In genomic region chr6:96244320-96244719, GRCm38 (mm10) we compare ENCODE assay signal across 15 mouse cellular contexts.
DNase-seq lines count a peak whose midpoint lies in the region; ATAC-seq lines count a peak whose summit lies in the region.
"Had no signal": no experiment of that assay in that cellular context is flagged by ENCODE, and none has a peak within 500 bp of the region (broad histone marks: within the 10 kb centered on the region; RNA-seq: fewer than 3 reads in every experiment).

No protein-coding gene starts in this region.

- H3K9me3 ChIP-seq in kidney, embryonic 15.5 days (replicated peaks), result no peaks in the 10 kb centered on the region

- H3K9ac ChIP-seq in kidney, embryonic 15.5 days, result no peak overlapping the region

- no peak for ATAC-seq in kidney, embryonic 15.5 days (replicated peaks; ENCODE audit: low FRiP score)
- ATAC-seq: hindbrain, postnatal 0 days had no signal

- 87% methylated on average over 3 of the region's 3 CpGs for WGBS in kidney, embryonic 15.5 days

- DNase-seq in brain, embryonic 18.5 days (ENCODE audit: low read depth, low spot score), result peak; percentile 34
- peak; percentile 70 to 89 for DNase-seq in frontal cortex, postnatal 36 days (ENCODE audit: low spot score in 2 of 2)
- DNase-seq in left cerebral cortex, adult 18-20 months (ENCODE audit: low spot score in 2 of 2), result peak; percentile 67 to 81
- peak; percentile 77 to 90 for DNase-seq in right cerebral cortex, postnatal 10 days (ENCODE audit: low spot score in 2 of 2)
- DNase-seq in cerebellum, adult 18-20 months, result no peak
- no peak for DNase-seq in lung, postnatal 14 days
- DNase-seq in gastrocnemius, postnatal 4 days (ENCODE audit: low spot score in 2 of 2), result no peak
- DNase-seq: cerebellum, adult 9-10 months; gastrocnemius, adult 2 months; heart, postnatal 14 days; kidney, postnatal 14 days; lung, adult 18-20 months; retina, postnatal 1 day had no signal

- H3K4me3 ChIP-seq in kidney, embryonic 15.5 days (replicated peaks), result no peak overlapping the region
- H3K4me3 ChIP-seq: gastrocnemius, adult 2 months had no signal

- no peaks in the 10 kb centered on the region for H3K4me1 ChIP-seq in kidney, embryonic 15.5 days

- H3K27ac ChIP-seq in kidney, embryonic 15.5 days, result no peak overlapping the region
- H3K27ac ChIP-seq: gastrocnemius, adult 2 months; hindbrain, postnatal 0 days had no signal

- H3K4me2 ChIP-seq in kidney, embryonic 15.5 days, result no peak overlapping the region

- no peaks in the 10 kb centered on the region for H3K27me3 ChIP-seq in kidney, embryonic 15.5 days

- no peaks in the 10 kb centered on the region for H3K36me3 ChIP-seq in kidney, embryonic 15.5 days

Comparison
In these comparisons a context has a peak if more than half of its experiments do, and no peak if none do; other contexts are left out.
1. DNase-seq: peak in brain, embryonic 18.5 days (single experiment), frontal cortex, postnatal 36 days (2 of 2), left cerebral cortex, adult 18-20 months (2 of 2) and right cerebral cortex, postnatal 10 days (2 of 2); none in cerebellum, adult 18-20 months (0 of 2), lung, postnatal 14 days (single experiment) and gastrocnemius, postnatal 4 days (0 of 2).